ENCODE assay signal across 8 mouse cellular contexts in the genomic region with DNA sequence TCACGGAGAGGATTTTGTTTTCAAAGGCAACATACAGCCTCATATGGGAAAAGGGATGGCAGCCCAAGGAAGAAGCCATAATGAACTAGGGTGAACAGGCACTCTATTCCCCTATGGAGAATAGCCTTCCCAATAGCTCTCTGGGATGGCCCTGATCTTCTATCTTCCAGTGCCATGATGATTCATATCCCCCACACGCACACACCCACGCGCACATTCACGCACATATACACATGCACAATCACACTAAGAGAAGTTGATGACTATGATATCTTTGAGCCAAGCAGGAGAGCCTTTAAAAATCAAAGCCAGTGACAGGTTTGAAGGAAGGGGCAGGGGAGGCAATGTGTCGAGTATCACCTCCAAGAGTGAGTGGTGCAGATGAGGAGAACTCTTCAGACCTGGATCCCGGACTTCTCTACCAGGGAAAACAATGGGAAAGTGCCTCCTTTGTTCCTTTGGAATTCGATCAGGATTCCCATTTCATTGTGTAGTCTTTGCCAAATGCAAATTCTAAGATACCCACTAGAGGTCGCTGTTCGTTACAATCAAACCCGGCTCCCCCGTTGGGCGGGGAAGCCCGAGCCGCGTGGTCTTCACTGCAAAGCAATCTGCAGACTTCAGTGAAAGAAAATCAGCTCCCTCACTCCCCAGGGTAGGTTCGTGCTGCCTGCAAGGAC.
DNase-seq lines count a peak whose midpoint lies in the region; ATAC-seq and TF ChIP-seq lines count a peak whose summit lies in the region.

No protein-coding gene starts in this region.

- no peaks in the 10 kb centered on the region; the same call in 1 of the 2 replicates for H3K9me3 ChIP-seq in ES-Bruce4 (replicated peaks; ENCODE audit: control insufficient read depth, insufficient read depth, low read length, poor library complexity, severe bottlenecking)
- H3K9me3 ChIP-seq in forebrain, postnatal 0 days (ENCODE audit: low read length), result no peaks in the 10 kb centered on the region

- no peaks in the 10 kb centered on the region for H3K36me3 ChIP-seq in ES-Bruce4 (ENCODE audit: control insufficient read depth, insufficient read depth, low read length, poor library complexity, severe bottlenecking)
- no peaks in the 10 kb centered on the region for H3K36me3 ChIP-seq in forebrain, postnatal 0 days (ENCODE audit: insufficient read depth)
- no peaks in the 10 kb centered on the region for H3K36me3 ChIP-seq in thymus, adult 2 months (ENCODE audit: control insufficient read depth, insufficient read depth, low read length)

- peak; percentile 63 for TF ChIP-seq CTCF in ES-Bruce4 (IDR thresholded peaks at IDR 0.05; ENCODE audit: low read depth, low read length)
- peak; percentile 87 for TF ChIP-seq CTCF in forebrain, postnatal 0 days (IDR thresholded peaks at IDR 0.05; ENCODE audit: low read depth)
- TF ChIP-seq CTCF in layer of hippocampus, adult 2 months (conservative IDR thresholded peaks at IDR 0.05), result peak; percentile 93
- TF ChIP-seq CTCF in lung, adult 2 months (IDR thresholded peaks at IDR 0.05; ENCODE audit: insufficient read depth, low read length), result peak; percentile 62
- peak; percentile 64 for TF ChIP-seq CTCF in olfactory bulb, adult 2 months (IDR thresholded peaks at IDR 0.05; ENCODE audit: insufficient read depth, low read depth, low read length)
- TF ChIP-seq CTCF in thymus, adult 2 months (IDR thresholded peaks at IDR 0.05; ENCODE audit: borderline replicate concordance, control insufficient read depth, extremely low read depth, insufficient read depth, low read length, poor library complexity), result peak; percentile 73; the same call in 1 of the 2 replicates

- H3K4me2 ChIP-seq in forebrain, postnatal 0 days (ENCODE audit: low read depth), result peak overlapping the region; percentile 35

- H3K4me1 ChIP-seq in ES-Bruce4 (ENCODE audit: control insufficient read depth, insufficient read depth, low read length), result no peaks in the 10 kb centered on the region
- peaks cover 7% of the 10 kb centered on the region; the same call in 1 of the 2 replicates for H3K4me1 ChIP-seq in forebrain, postnatal 0 days (ENCODE audit: insufficient read depth)
- peaks cover 3% of the 10 kb centered on the region; the same call in 1 of the 2 replicates for H3K4me1 ChIP-seq in lung, adult 2 months (ENCODE audit: control insufficient read depth, insufficient read depth, low read length)
- H3K4me1 ChIP-seq in olfactory bulb, adult 2 months (ENCODE audit: control insufficient read depth, insufficient read depth, low read length), result peaks cover 2% of the 10 kb centered on the region; the same call in 1 of the 2 replicates
- H3K4me1 ChIP-seq in thymus, adult 2 months (replicated peaks; ENCODE audit: control insufficient read depth, insufficient read depth, low read length), result peaks cover 13% of the 10 kb centered on the region

- no peak overlapping the region for H3K27ac ChIP-seq in ES-Bruce4 (ENCODE audit: insufficient read depth, low read length)
- H3K27ac ChIP-seq in forebrain, postnatal 0 days (ENCODE audit: low read depth, low read length), result peak overlapping the region; percentile 67
- H3K27ac ChIP-seq in layer of hippocampus, adult 2 months, result no peak overlapping the region
- H3K27ac ChIP-seq in olfactory bulb, adult 2 months (ENCODE audit: insufficient read depth, low read depth, low read length), result no peak overlapping the region
- no peak overlapping the region for H3K27ac ChIP-seq in thymus, adult 2 months (ENCODE audit: control insufficient read depth, insufficient read depth, low read length)

- H3K9ac ChIP-seq in ES-Bruce4 (ENCODE audit: low read depth, poor library complexity, severe bottlenecking), result peak overlapping the region; percentile 48
- H3K9ac ChIP-seq in forebrain, postnatal 0 days, result peak overlapping the region; percentile 33; the same call in 1 of the 2 replicates

- no peak for TF ChIP-seq POLR2A in ES-Bruce4 (IDR thresholded peaks at IDR 0.05; ENCODE audit: insufficient read depth, low read length)
- no peak for TF ChIP-seq POLR2A in lung, adult 2 months (IDR thresholded peaks at IDR 0.05; ENCODE audit: borderline replicate concordance, extremely low read depth, low read depth, low read length)
- no peak for TF ChIP-seq POLR2A in olfactory bulb, adult 2 months (IDR thresholded peaks at IDR 0.05; ENCODE audit: insufficient read depth, low read depth, low read length)
- no peak for TF ChIP-seq POLR2A in thymus, adult 2 months (IDR thresholded peaks at IDR 0.05; ENCODE audit: control insufficient read depth, extremely low read depth, insufficient read depth, low read length, poor library complexity)

- peak; percentile 78 for ATAC-seq in cerebellum, adult (ENCODE audit: insufficient number of reproducible peaks, low FRiP score, low TSS enrichment)
- peak; percentile 95 for ATAC-seq in forebrain, postnatal 0 days

- peak overlapping the region; percentile 15; the same call in 1 of the 2 replicates for H3K4me3 ChIP-seq in ES-Bruce4 (ENCODE audit: low read depth, low read length)
- H3K4me3 ChIP-seq in forebrain, postnatal 0 days (ENCODE audit: low read depth, low read length), result no peak overlapping the region
- H3K4me3 ChIP-seq in layer of hippocampus, adult 2 months, result peak overlapping the region; percentile 42; the same call in 1 of the 2 replicates
- H3K4me3 ChIP-seq in lung, adult 2 months (replicated peaks; ENCODE audit: extremely low read depth, low read depth, low read length), result no peak overlapping the region
- peak overlapping the region; percentile 15; the same call in 1 of the 2 replicates for H3K4me3 ChIP-seq in olfactory bulb, adult 2 months (ENCODE audit: insufficient read depth, low read depth, low read length)
- no peak overlapping the region for H3K4me3 ChIP-seq in thymus, adult 2 months (ENCODE audit: control insufficient read depth, insufficient read depth, low read length)

- WGBS in forebrain, postnatal 0 days, result 15% methylated on average over 17 of the region's 17 CpGs
- 15% methylated on average over 17 of the region's 17 CpGs for WGBS in lung, adult 2 months
- 12% methylated on average over 17 of the region's 17 CpGs for WGBS in olfactory bulb, adult 2 months
- 26% methylated on average over 17 of the region's 17 CpGs for WGBS in thymus, adult 2 months

- DNase-seq in forebrain, postnatal 0 days, result peak; percentile 97
- peak; percentile 88 for DNase-seq in heart, postnatal 4 days
- DNase-seq in layer of hippocampus, adult 2 months (ENCODE audit: low spot score in 2 of 2), result peak; percentile 83 to 90
- DNase-seq in lung, adult 2 months, result peak; percentile 44
- peak; percentile 75 for DNase-seq in thymus, adult 2 months

- no peaks in the 10 kb centered on the region for H3K27me3 ChIP-seq in ES-Bruce4 (ENCODE audit: control insufficient read depth, insufficient read depth, low read length, poor library complexity, severe bottlenecking)
- H3K27me3 ChIP-seq in forebrain, postnatal 0 days (ENCODE audit: insufficient read depth, low read length), result no peaks in the 10 kb centered on the region
- H3K27me3 ChIP-seq in thymus, adult 2 months (ENCODE audit: control insufficient read depth, insufficient read depth, low read length), result no peaks in the 10 kb centered on the region

- no peak for TF ChIP-seq EP300 in ES-Bruce4 (IDR thresholded peaks at IDR 0.05; ENCODE audit: insufficient read depth, low read depth, low read length)

Comparison
In these comparisons a context has a peak if more than half of its experiments do, and no peak if none do; other contexts are left out.
1. H3K4me3 ChIP-seq: peak in ES-Bruce4 (single experiment), layer of hippocampus, adult 2 months (single experiment) and olfactory bulb, adult 2 months (single experiment); none in forebrain, postnatal 0 days (single experiment), lung, adult 2 months (single experiment) and thymus, adult 2 months (single experiment).
2. DNase-seq: peak in every context shown above with its lines; median percentile 97 in forebrain, postnatal 0 days; 88 in heart, postnatal 4 days; 86 in layer of hippocampus, adult 2 months; 75 in thymus, adult 2 months; 44 in lung, adult 2 months.
3. Peak in every context shown above with its lines, with median percentiles within 50 percentile points of each other: CTCF ChIP-seq.